Comparison of ENCODE assay signal across 22 mouse cellular contexts in genomic region chr4:99081169-99081568, GRCm38 (mm10). TPM values are rescaled to one million over a fixed set of nuclear protein-coding genes. Genes with fewer than 3 reads are reported as not detected.
"Had no signal": no experiment of that assay in that cellular context is flagged by ENCODE, and none has a peak within 500 bp of the region (broad histone marks: within the 10 kb centered on the region; RNA-seq: fewer than 3 reads in every experiment).

No protein-coding gene starts in this region.

- DNase-seq: left cerebral cortex, postnatal 4 days; liver; liver, embryonic 13.5 days; liver, postnatal 0 days; lung, adult 18-20 months; lung, adult 2 months; lung, embryonic 14.5 days; lung, postnatal 10 days; lung, postnatal 14 days; lung, postnatal 36 days; lung, postnatal 4 days; midbrain, embryonic 14.5 days had no signal

- ATAC-seq: liver, embryonic 12.5 days; liver, postnatal 0 days; lung, postnatal 0 days; midbrain, embryonic 13.5 days; midbrain, embryonic 15.5 days; midbrain, embryonic 16.5 days had no signal

RNA-seq across cellular contexts. Expression of gene Angptl3, which starts 50.4 kb away (rescaled TPM):
- total RNA-seq: left cerebral cortex, postnatal 10 days; left cerebral cortex, postnatal 14 days; left cerebral cortex, postnatal 25 days; left cerebral cortex, postnatal 4 days; megakaryocyte, adult 5-6 weeks; midbrain, postnatal 0 days had no signal
- polyA plus RNA-seq: lung, adult 2 months had no signal
